Mouse (Mus musculus) liver, embryonic 15.5 days (tissue): ENCODE data around the gene Nt5c3b. TPM values are rescaled to one million over a fixed set of nuclear protein-coding genes. Genes with fewer than 3 reads are reported as not detected.

Source experiments
- ATAC-seq: fragments of 200-750 bp; cut with Nextera tagmentation; 2 replicates; pipeline ENCODE4 v1.8.0; 2017; ENCODE audit warnings: moderate number of reproducible peaks, mild to moderate bottlenecking, moderate library complexity; ENCODE audit not compliant: insufficient read depth
- H3K27ac ChIP-seq: fragments of 300-500 bp; sonication (generic); replicated peaks from 2 replicates; pipeline ENCODE4 v1.5.1; 2015; ENCODE audit warnings: mild to moderate bottlenecking, inconsistent platforms
- H3K27me3 ChIP-seq: fragments of 300-500 bp; sonication (generic); 2 replicates; pipeline ENCODE4 v1.6.1; 2015; ENCODE audit warnings: mild to moderate bottlenecking, inconsistent platforms
- H3K36me3 ChIP-seq: fragments of 300-500 bp; sonication (generic); replicated peaks from 2 replicates; pipeline ENCODE4 v1.6.1; 2015; ENCODE audit warnings: moderate library complexity, mild to moderate bottlenecking, inconsistent platforms
- H3K4me1 ChIP-seq: fragments of 300-500 bp; sonication (generic); replicated peaks from 2 replicates; pipeline ENCODE4 v1.6.1; 2015; ENCODE audit warnings: inconsistent platforms
- H3K4me2 ChIP-seq: fragments of 300-500 bp; sonication (generic); 2 replicates; pipeline ENCODE4 v1.6.1; 2015; ENCODE audit warnings: moderate library complexity, mild to moderate bottlenecking, inconsistent platforms
- H3K4me3 ChIP-seq: fragments of 300-500 bp; sonication (generic); replicated peaks from 2 replicates; pipeline ENCODE4 v1.5.1; 2015; ENCODE audit warnings: mild to moderate bottlenecking, inconsistent platforms
- H3K9ac ChIP-seq: fragments of 300-500 bp; sonication (generic); 2 replicates; pipeline ENCODE4 v1.6.1; 2015; ENCODE audit warnings: moderate library complexity, mild to moderate bottlenecking, inconsistent platforms
- H3K9me3 ChIP-seq: fragments of 300-500 bp; sonication (generic); replicated peaks from 2 replicates; pipeline ENCODE4 v1.6.1; 2016; ENCODE audit warnings: inconsistent platforms
- WGBS: fragments of 180-500 bp; shearing (Covaris S2); methylation state at CpG from one replicate; pipeline ENCODE4 v1.1.7; 2015; ENCODE audit warnings: mixed read lengths; ENCODE audit not compliant: insufficient replicate concordance; 5-methylcytosine and 5-hydroxymethylcytosine counted together
- polyA plus RNA-seq: library from polyadenylated mRNA; unstranded; fragments of >200 nt; fragmentation: Nextera tagmentation; extraction: Ambion mirVana; gene quantifications from 2 replicates; pipeline ENCODE4 v1.2.1, GENCODE M21; 2015

Gene Nt5c3b
- polyA plus RNA-seq, 1 experiment from 2014 or later = 17.7 TPM

DNA sequence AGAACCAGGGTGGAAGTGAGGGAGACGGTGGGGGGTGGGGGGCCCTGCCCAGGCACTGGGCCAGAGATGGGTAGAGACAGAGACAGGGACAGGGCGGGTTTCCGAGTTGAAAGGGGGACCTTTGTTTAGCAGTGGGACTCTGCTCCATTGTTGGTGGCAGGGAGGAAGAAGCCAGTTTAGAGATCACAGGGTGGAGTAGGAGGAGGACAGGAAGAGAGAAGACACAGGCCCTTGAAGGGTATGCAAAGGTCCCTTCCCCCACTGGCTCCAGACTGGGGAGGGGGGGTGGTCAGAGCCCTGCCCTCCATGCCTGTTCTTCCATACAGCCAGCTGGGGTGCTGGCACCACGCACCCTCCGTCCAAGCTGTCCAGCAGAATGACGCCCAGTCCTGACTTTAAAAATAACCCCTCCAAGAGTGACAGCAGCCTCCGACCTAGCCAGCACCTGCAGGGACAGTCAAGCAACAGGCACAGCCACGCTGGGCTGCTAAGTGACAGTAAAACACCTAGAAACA lies 51.6 kb downstream of the Nt5c3b start:
- Histone ChIP-seq H3K9ac (no peak overlapping the region), H3K4me3 (no peak overlapping the region), H3K4me1 (peaks cover 69% of the 10 kb centered on the region), H3K36me3 (no peaks in the 10 kb centered on the region; the same call in 1 of the 2 replicates), H3K27ac (no peak overlapping the region), H3K4me2 (no peak overlapping the region), H3K27me3 (peaks cover 19% of the 10 kb centered on the region), H3K9me3 (no peaks in the 10 kb centered on the region)
- WGBS = 36% methylated on average over 8 of the region's 8 CpGs
- ATAC-seq = 0 out of 2 replicates have a peak, but pooled peaks have one; percentile 21

DNA sequence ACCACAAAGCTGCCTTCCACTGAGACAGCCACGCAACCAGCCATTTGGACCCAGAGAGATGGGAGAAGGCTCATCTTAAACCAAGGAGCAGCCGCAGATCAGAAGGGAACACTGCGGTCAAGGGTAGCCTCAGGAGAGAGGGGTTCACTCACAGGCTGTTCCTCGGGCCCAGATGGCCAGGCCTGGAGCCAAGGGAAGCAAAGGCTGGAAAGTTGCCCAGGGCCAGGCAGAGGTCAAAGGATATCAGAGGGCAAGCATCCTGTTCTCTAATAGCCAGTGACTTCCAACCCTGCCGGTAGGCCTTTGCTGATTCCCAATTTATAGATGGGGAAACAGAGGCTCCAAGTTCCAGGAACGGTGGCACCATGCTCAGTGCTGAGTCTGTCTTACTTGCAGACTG lies 53.0 kb downstream of the Nt5c3b start:
- Histone ChIP-seq H3K27ac (no peak overlapping the region), H3K9ac (no peak overlapping the region), H3K9me3 (no peaks in the 10 kb centered on the region), H3K27me3 (0 out of 2 replicates have a peak, but pooled peaks cover 5% of the 10 kb centered on the region), H3K4me1 (peaks cover 55% of the 10 kb centered on the region), H3K4me2 (no peak overlapping the region), H3K36me3 (no peaks in the 10 kb centered on the region; the same call in 1 of the 2 replicates), H3K4me3 (no peak overlapping the region)
- no peak for ATAC-seq
- WGBS = 49% methylated on average over 6 of the region's 6 CpGs

DNA sequence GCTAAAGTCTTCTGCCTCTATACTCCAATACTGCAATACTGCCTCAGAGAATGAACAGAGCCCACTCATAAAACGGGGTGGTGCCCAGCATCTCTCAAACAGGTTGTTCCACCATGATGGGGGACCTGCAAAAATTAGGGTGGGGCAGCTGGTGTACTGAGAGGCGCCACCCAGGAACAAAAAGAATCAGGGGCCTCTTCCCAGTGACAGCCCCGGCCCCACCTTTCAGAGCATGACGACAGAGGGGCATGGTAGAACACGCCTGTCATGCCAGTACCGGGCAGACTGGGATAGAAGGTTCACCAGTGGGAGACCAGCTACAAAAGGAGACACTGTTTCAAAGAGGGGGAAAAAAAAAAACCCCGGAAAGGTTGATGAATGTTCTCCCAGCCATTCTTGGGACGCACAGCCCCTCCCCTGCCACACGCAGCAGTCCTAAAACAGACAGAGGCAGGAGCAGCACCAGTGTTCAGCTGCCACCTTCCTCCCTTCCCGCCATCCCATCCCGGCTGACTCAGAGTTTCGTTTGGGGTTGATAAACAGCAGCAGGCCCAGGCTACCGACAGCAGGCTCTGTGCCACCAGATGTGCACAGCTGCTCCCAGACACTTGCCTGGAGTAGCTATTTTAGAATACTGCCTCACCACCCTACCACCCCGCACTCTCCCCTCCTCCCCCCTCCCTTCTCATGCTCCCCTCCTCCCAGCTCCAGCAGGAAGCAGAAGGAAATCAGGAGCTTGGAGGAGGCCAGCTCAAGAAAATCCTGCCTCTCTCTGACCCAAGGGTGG lies 53.8 kb downstream of the Nt5c3b start:
- Histone ChIP-seq H3K9ac (no peak overlapping the region), H3K4me1 (peaks cover 49% of the 10 kb centered on the region), H3K4me3 (no peak overlapping the region), H3K27ac (no peak overlapping the region), H3K36me3 (peaks cover 4% of the 10 kb centered on the region; the same call in 1 of the 2 replicates), H3K9me3 (no peaks in the 10 kb centered on the region), H3K27me3 (no peaks in the 10 kb centered on the region), H3K4me2 (no peak overlapping the region)
- WGBS = 37% methylated on average over 14 of the region's 14 CpGs
- no peak for ATAC-seq

DNA sequence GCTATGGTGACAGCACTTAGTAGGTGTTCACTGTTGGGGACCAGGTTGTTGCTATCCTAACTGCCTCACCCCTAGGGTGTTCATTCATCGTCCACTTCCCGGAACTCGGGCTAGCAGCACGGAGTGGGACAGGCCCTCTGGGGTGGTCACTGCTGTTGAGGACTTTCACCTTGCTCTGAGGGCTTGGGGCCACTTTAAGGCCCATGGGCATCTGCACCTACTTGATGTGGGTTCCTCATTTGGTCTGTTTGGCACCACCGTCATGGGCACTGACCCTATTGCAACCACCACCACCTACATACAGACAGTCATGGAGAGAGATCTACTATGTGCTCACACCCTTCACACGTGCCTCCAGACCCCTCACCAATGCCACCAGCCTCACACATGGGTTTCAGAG lies 54.5 kb downstream of the Nt5c3b start:
- WGBS = 67% methylated on average over 6 of the region's 6 CpGs
- H3K9ac ChIP-seq = no peak overlapping the region
- H3K4me3 ChIP-seq = no peak overlapping the region
- H3K27ac ChIP-seq = no peak overlapping the region
- H3K36me3 ChIP-seq = peaks cover 7% of the 10 kb centered on the region; the same call in 1 of the 2 replicates
- no peaks in the 10 kb centered on the region for H3K27me3 ChIP-seq
- H3K4me1 ChIP-seq = peaks cover 43% of the 10 kb centered on the region
- ATAC-seq = no peak
- H3K4me2 ChIP-seq = no peak overlapping the region
- no peaks in the 10 kb centered on the region for H3K9me3 ChIP-seq

DNA sequence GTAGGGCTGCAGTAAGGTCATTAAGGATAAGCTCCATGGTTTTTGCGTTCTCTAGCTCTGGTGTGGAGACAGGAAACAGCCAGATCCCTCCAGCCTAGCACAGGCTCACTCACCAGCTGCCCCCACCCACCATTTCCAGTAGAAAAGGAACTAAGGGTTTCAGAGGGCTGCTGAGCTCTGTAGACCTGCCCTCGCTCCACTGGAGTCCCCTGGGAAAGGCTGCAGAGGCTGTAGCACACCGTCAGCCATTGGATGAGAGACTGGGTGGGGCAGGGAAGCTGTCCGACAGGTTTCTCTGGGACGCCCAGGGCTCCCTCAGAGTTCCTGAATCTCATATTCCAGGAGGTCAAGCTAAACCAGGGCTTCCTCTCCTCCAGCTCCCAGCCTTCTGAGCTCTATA lies 55.0 kb downstream of the Nt5c3b start:
- ATAC-seq = no peak
- Histone ChIP-seq H3K36me3 (peaks cover 10% of the 10 kb centered on the region; the same call in 1 of the 2 replicates), H3K9ac (no peak overlapping the region), H3K9me3 (no peaks in the 10 kb centered on the region), H3K4me2 (no peak overlapping the region), H3K4me1 (peaks cover 38% of the 10 kb centered on the region), H3K27me3 (no peaks in the 10 kb centered on the region), H3K4me3 (no peak overlapping the region), H3K27ac (no peak overlapping the region)
- WGBS = 42% methylated on average over 5 of the region's 5 CpGs

GRCm38 (mm10) chr11:100385016-100385415 lies 56.6 kb downstream of the Nt5c3b start:
- Histone ChIP-seq H3K4me3 (no peak overlapping the region), H3K9ac (no peak overlapping the region), H3K4me1 (peaks cover 23% of the 10 kb centered on the region), H3K4me2 (no peak overlapping the region), H3K9me3 (no peaks in the 10 kb centered on the region), H3K27ac (no peak overlapping the region), H3K27me3 (no peaks in the 10 kb centered on the region), H3K36me3 (peaks cover 18% of the 10 kb centered on the region)
- ATAC-seq = no peak
- WGBS = 68% methylated on average over 3 of the region's 3 CpGs

DNA sequence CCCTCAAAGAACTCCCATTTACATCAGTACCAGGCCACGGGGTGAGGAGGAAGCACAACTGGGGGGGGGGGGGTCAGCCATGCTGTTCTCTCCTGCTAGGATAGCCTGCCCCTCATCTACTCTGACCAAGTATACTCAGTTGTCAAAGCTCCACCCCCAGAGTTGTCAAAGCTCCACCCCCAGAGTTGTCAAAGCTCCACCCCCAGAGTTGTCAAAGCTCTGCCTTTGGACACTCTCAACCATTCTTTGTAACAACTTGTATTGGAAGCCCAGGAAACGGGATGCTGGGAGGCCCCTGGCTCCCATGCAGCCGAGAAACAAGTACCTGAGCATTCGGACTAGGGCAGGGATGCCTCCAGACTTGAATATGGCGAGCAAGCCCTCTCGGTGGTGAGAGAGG lies 58.9 kb downstream of the Nt5c3b start:
- H3K27ac ChIP-seq = no peak overlapping the region
- H3K4me2 ChIP-seq = no peak overlapping the region
- peaks cover 1% of the 10 kb centered on the region; the same call in 1 of the 2 replicates for H3K4me1 ChIP-seq
- 58% methylated on average over 6 of the region's 6 CpGs for WGBS
- H3K9ac ChIP-seq = no peak overlapping the region
- H3K36me3 ChIP-seq = peaks cover 22% of the 10 kb centered on the region
- H3K27me3 ChIP-seq = no peaks in the 10 kb centered on the region
- no peak overlapping the region for H3K4me3 ChIP-seq
- ATAC-seq = no peak
- H3K9me3 ChIP-seq = no peaks in the 10 kb centered on the region

- H3K4me1 ChIP-seq = no peaks in the 10 kb centered on the region
- H3K4me2 ChIP-seq = no peak overlapping the region
- H3K36me3 ChIP-seq = peaks cover 43% of the 10 kb centered on the region
- no peak overlapping the region for H3K27ac ChIP-seq
- no peak overlapping the region for H3K9ac ChIP-seq
- ATAC-seq = no peak
- WGBS = 68% methylated on average over 4 of the region's 4 CpGs
- no peaks in the 10 kb centered on the region for H3K9me3 ChIP-seq
- no peaks in the 10 kb centered on the region for H3K27me3 ChIP-seq
- no peak overlapping the region for H3K4me3 ChIP-seq
Measured at GRCm38 (mm10) chr11:100379311-100379710, 62.3 kb downstream of the Nt5c3b start.

- Histone ChIP-seq H3K36me3 (peaks cover 43% of the 10 kb centered on the region), H3K4me3 (no peak overlapping the region), H3K9ac (no peak overlapping the region), H3K27ac (no peak overlapping the region), H3K9me3 (no peaks in the 10 kb centered on the region), H3K4me2 (no peak overlapping the region), H3K27me3 (no peaks in the 10 kb centered on the region), H3K4me1 (no peaks in the 10 kb centered on the region)
- no peak for ATAC-seq
- 62% methylated on average over 5 of the region's 5 CpGs for WGBS
Measured at GRCm38 (mm10) chr11:100378446-100378845, 63.2 kb downstream of the Nt5c3b start.

DNA sequence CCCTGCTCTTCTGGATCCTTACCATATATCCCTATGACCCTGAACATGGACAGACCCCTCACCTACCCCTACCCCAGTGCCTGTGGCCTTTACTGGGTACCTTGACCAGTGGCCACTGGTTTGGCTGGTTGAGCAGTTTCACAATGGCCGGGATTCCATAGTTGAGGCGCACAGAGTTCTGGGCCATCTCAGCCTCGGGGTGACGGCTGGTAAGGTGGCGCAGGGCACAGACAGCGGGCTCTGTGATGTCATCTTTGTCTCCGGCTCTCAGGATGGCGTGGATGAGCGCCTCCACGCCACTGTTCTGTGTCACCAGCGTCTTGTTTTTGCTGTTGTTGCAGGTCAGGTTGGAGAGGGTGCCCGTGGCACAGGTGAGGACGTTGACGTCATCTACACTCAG lies 63.6 kb downstream of the Nt5c3b start:
- Histone ChIP-seq H3K27me3 (no peaks in the 10 kb centered on the region), H3K4me2 (no peak overlapping the region), H3K4me3 (no peak overlapping the region), H3K36me3 (peaks cover 41% of the 10 kb centered on the region), H3K9me3 (no peaks in the 10 kb centered on the region), H3K27ac (no peak overlapping the region), H3K9ac (no peak overlapping the region), H3K4me1 (no peaks in the 10 kb centered on the region)
- whole genome bisulfite sequencing = 72% methylated on average over 14 of the region's 14 CpGs
- no peak for ATAC-seq

- ATAC-seq = no peak
- Histone ChIP-seq H3K4me3 (no peak overlapping the region), H3K4me1 (no peaks in the 10 kb centered on the region), H3K27ac (no peak overlapping the region), H3K4me2 (no peak overlapping the region), H3K27me3 (no peaks in the 10 kb centered on the region), H3K9ac (no peak overlapping the region), H3K9me3 (no peaks in the 10 kb centered on the region), H3K36me3 (peaks cover 36% of the 10 kb centered on the region)
- WGBS = 80% methylated on average over 21 of the region's 21 CpGs
Measured at GRCm38 (mm10) chr11:100376746-100377389, 64.7 kb downstream of the Nt5c3b start.
